Mouse (Mus musculus) heart, embryonic 12.5 days (tissue): ENCODE results near the gene Acot8. TPM values are rescaled to one million over a fixed set of nuclear protein-coding genes. Genes with fewer than 3 reads are reported as not detected.
"Not testable (repeated sequence)": the region's sequence is repeated elsewhere in the genome, so short reads cannot be mapped to it uniquely, and the experiment has no call there.

ENCODE experiments used
- ATAC-seq: fragments of 200-750 bp; cut with Nextera tagmentation; 2 replicates; pipeline ENCODE4 v1.8.0; 2017; ENCODE audit warnings: moderate TSS enrichment, moderate library complexity; ENCODE audit not compliant: insufficient number of reproducible peaks, low FRiP score
- H3K27ac ChIP-seq: fragments of 300-500 bp; sonication (generic); 2 replicates; pipeline ENCODE4 v1.5.1; 2016; ENCODE audit warnings: mild to moderate bottlenecking, moderate library complexity; ENCODE audit not compliant: poor library complexity, severe bottlenecking
- H3K27me3 ChIP-seq: fragments of 300-500 bp; sonication (generic); replicated peaks from 2 replicates; pipeline ENCODE4 v1.6.1; 2016; ENCODE audit warnings: mild to moderate bottlenecking, moderate library complexity
- H3K36me3 ChIP-seq: fragments of 300-500 bp; sonication (generic); 2 replicates; pipeline ENCODE4 v1.6.1; 2016; ENCODE audit warnings: mild to moderate bottlenecking, moderate library complexity
- H3K4me1 ChIP-seq: fragments of 300-500 bp; sonication (generic); replicated peaks from 2 replicates; pipeline ENCODE4 v1.6.1; 2016; ENCODE audit warnings: mild to moderate bottlenecking
- H3K4me2 ChIP-seq: fragments of 300-500 bp; sonication (generic); 2 replicates; pipeline ENCODE4 v1.6.1; 2016; ENCODE audit warnings: mild to moderate bottlenecking, moderate library complexity
- H3K4me3 ChIP-seq: fragments of 300-500 bp; sonication (generic); 2 replicates; pipeline ENCODE4 v1.5.1; 2016; ENCODE audit warnings: mild to moderate bottlenecking
- H3K9ac ChIP-seq: fragments of 300-500 bp; sonication (generic); 2 replicates; pipeline ENCODE4 v1.6.1; 2016; ENCODE audit warnings: mild to moderate bottlenecking, moderate library complexity
- H3K9me3 ChIP-seq: fragments of 300-500 bp; sonication (generic); replicated peaks from 2 replicates; pipeline ENCODE4 v1.6.1; 2016; ENCODE audit warnings: mild to moderate bottlenecking, moderate library complexity
- WGBS: fragments of 180-500 bp; shearing (Covaris S2); methylation state at CpG from one replicate; pipeline ENCODE4 v1.1.7; 2016; 5-methylcytosine and 5-hydroxymethylcytosine counted together
- polyA plus RNA-seq: library from polyadenylated mRNA; unstranded; fragments of >200 nt; fragmentation: Nextera tagmentation; extraction: Ambion mirVana; gene quantifications from 2 replicates; pipeline ENCODE4 v1.2.1, GENCODE M21; 2016

The Acot8 gene
- polyA plus RNA-seq, 1 experiment from 2014 or later = 14.9 TPM

- peaks cover 20% of the 10 kb centered on the region for H3K4me1 ChIP-seq
- peaks cover 18% of the 10 kb centered on the region for H3K36me3 ChIP-seq
- no peaks in the 10 kb centered on the region for H3K27me3 ChIP-seq
- no peaks in the 10 kb centered on the region for H3K9me3 ChIP-seq
- no peak overlapping the region for H3K27ac ChIP-seq
- ATAC-seq = no peak
- no peak overlapping the region for H3K4me3 ChIP-seq
- 60% methylated on average over 2 of the region's 2 CpGs for whole genome bisulfite sequencing
- H3K4me2 ChIP-seq = no peak overlapping the region
- H3K9ac ChIP-seq = no peak overlapping the region
Observed at GRCm38 (mm10) chr2:164813557-164813956, 8.9 kb upstream of the Acot8 start.

DNA sequence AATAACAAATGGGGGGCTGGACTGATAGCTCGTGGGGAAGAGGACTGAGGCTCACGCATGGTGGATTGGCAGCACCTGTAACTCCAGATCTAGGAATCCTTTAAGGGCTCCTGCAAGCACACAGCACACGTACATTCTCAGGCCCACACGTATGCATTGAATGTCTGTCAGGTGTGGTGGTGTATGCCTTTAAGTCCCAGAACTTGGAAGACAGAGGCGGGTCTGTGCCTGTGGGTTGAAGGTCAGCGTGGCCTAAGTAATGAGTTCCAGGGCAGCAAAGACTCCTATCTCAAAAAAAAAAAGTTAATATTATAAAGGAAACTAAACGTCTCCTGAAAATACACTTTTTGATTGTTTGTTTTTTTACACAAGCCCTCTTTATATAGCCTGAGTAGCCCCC, 1.9 kb upstream of the Acot8 start:
- 72% methylated on average over 7 of the region's 7 CpGs for WGBS
- no peak overlapping the region for H3K4me3 ChIP-seq
- H3K4me1 ChIP-seq = peaks cover 21% of the 10 kb centered on the region
- 0 out of 2 replicates have a peak overlapping the region, but pooled peaks have one; percentile 1 for H3K4me2 ChIP-seq
- H3K36me3 ChIP-seq = peaks cover 23% of the 10 kb centered on the region
- H3K27me3 ChIP-seq = no peaks in the 10 kb centered on the region
- ATAC-seq = no peak
- no peak overlapping the region for H3K9ac ChIP-seq
- no peak overlapping the region for H3K27ac ChIP-seq
- H3K9me3 ChIP-seq = no peaks in the 10 kb centered on the region

- WGBS = 1% methylated on average over 21 of the region's 21 CpGs
- Histone ChIP-seq H3K27ac (peak overlapping the region; percentile 82), H3K27me3 (no peaks in the 10 kb centered on the region)
Observed at GRCm38 (mm10) chr2:164805332-164805718, 643 bp upstream of the Acot8 start.

DNA sequence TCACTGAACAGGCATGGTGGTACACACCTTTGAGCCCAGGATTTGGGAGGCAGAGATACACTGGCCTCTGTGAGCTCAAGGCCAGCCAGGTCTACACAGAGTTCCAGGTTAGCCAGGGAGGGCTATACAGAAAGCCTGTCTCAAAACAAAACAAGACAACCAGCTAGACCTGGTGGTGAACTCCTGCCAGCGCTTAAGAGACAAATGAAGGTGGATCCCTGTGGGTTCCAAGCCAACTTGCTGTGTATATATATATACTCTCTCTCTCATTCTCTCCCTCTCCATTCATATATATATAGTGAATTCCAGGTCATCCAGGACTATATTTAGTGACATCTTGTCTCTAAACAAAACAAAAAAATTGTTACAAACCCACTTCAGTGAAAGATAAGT, 765 bp downstream of the Acot8 start:
- Histone ChIP-seq H3K4me1 (peaks cover 21% of the 10 kb centered on the region), H3K9ac (peak overlapping the region; percentile 88), H3K4me2 (peak overlapping the region; percentile 88), H3K36me3 (peaks cover 42% of the 10 kb centered on the region), H3K4me3 (peak overlapping the region; percentile 85), H3K27me3 (no peaks in the 10 kb centered on the region), H3K9me3 (no peaks in the 10 kb centered on the region), H3K27ac (no peak overlapping the region)
- no peak for ATAC-seq
- 57% methylated on average over 1 of the region's 1 CpGs for WGBS

More at GRCm38 (mm10) chr2:164805332-164805718, 643 bp upstream of the Acot8 start:
- H3K4me2 ChIP-seq = peak overlapping the region; percentile 89
- peaks cover 21% of the 10 kb centered on the region for H3K4me1 ChIP-seq
- ATAC-seq = peak; percentile 78
- H3K4me3 ChIP-seq = peak overlapping the region; percentile 85
- H3K9me3 ChIP-seq = no peaks in the 10 kb centered on the region
- peak overlapping the region; percentile 82 for H3K9ac ChIP-seq
- H3K36me3 ChIP-seq = peaks cover 35% of the 10 kb centered on the region

DNA sequence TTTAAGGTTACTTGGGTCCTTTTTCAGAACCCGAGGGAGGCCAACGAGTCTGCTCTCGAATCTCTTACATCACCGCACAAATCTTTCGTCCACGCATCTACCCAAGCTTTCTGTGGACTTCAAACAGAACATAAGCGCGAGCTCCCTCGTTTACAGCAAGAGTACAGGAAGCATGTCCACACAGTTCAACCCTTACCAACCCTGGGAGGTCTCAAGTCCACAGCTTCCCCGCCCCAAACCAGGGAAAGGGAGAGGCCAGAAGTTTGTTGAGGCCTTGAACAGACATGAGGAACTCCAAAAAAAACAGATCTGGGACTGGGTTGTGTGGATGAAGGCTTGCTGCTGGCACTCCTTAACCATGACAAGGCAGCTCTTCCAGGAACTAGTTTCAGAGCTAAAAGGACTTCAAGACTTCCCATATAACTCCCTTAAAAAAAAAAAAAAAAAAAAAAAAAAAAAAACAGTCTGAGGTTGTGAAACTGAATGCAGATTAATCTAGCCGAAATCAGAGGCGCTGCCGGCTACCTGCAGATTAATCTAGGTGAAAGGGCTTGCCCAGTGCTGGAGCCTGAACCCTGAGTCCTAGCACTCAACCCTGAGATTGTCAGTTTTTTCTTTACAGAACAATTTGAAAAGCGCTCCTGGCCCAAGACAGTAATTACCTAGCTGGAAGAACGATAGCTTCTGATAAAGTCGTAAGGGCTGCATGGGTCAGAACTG, 1.3 kb downstream of the Acot8 start:
- Histone ChIP-seq H3K4me1 (peaks cover 21% of the 10 kb centered on the region), H3K36me3 (peaks cover 42% of the 10 kb centered on the region), H3K9ac (peak overlapping the region; percentile 88), H3K4me3 (peak overlapping the region; percentile 85), H3K9me3 (no peaks in the 10 kb centered on the region), H3K4me2 (peak overlapping the region; percentile 88), H3K27me3 (no peaks in the 10 kb centered on the region), H3K27ac (no peak overlapping the region)
- ATAC-seq = no peak
- WGBS = 91% methylated on average over 16 of the region's 16 CpGs

DNA sequence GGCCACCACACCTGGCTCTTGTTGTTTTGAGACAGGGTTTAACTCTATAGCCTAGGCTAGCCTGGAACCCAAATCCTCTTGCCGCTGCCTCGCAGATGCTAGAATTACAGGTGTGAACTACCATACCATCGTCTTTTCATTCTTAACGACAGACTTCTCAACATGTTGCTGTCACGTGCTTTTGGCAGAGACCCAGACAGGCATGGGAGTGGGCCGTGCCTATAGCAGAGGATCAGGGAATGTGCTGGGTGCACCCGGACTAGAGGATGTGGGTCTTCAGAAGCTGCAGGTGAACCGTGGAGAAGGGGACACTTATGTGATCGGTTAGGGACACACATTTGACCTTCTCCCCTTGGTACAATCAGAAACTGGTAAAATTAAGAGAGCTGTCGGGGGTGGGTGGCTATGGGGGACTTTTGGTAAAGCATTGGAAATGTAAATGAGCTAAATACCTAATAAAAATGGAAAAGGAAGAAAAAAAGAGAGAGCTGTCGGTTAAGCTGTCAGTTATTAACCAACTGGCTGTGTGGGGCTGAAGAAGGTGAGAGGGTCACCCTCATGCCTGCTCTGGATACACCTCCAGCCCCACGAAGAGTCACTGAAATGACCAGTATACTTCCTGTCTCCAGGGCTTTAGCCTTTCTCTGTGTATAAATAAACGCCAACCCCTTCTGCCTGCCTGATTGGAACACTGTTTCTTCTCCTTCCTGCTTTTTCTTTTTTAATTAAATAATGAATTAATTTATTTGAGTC, 4.3 kb downstream of the Acot8 start:
- H3K4me2 ChIP-seq = no peak overlapping the region
- WGBS = 90% methylated on average over 13 of the region's 13 CpGs
- no peaks in the 10 kb centered on the region for H3K9me3 ChIP-seq
- H3K36me3 ChIP-seq = peaks cover 66% of the 10 kb centered on the region
- H3K9ac ChIP-seq = no peak overlapping the region
- H3K4me1 ChIP-seq = peaks cover 15% of the 10 kb centered on the region
- H3K4me3 ChIP-seq = no peak overlapping the region
- H3K27ac ChIP-seq = no peak overlapping the region
- no peaks in the 10 kb centered on the region for H3K27me3 ChIP-seq
- no peak for ATAC-seq

- Histone ChIP-seq H3K36me3 (peaks cover 75% of the 10 kb centered on the region), H3K4me1 (peaks cover 11% of the 10 kb centered on the region)
- H3K4me3 ChIP-seq, H3K4me2 ChIP-seq, H3K27me3 ChIP-seq, H3K9me3 ChIP-seq, H3K9ac ChIP-seq, H3K27ac ChIP-seq, ATAC-seq: not testable (repeated sequence)
- WGBS = 75% methylated on average over 6 of the region's 6 CpGs
Observed at GRCm38 (mm10) chr2:164798554-164798953, 6.1 kb downstream of the Acot8 start.

GRCm38 (mm10) chr2:164795868-164796267, 8.8 kb downstream of the Acot8 start:
- Histone ChIP-seq H3K36me3 (peaks cover 82% of the 10 kb centered on the region), H3K9me3 (no peaks in the 10 kb centered on the region)
- WGBS = 76% methylated on average over 4 of the region's 4 CpGs

DNA sequence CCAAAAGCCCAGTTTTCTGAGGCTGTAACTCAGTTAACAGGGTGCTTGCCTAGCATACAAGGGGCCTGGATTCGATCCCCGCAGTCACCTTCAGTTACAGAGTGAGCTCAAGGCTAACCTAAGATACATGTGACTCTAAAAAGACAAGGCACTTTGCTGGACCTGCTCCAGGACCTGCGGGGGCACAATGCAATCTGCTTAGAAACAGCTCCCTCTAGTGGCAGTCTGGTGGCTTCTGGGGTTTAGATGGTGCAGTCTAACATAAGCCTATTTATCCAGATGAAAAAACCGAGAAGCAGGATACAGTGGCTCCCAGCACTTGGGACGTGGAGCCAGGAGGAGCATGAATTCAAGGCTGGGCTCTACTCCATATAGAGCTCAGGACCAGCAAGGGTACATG, 10.4 kb downstream of the Acot8 start:
- peak; percentile 58; the same call in 1 of the 2 replicates for ATAC-seq
- Histone ChIP-seq H3K9ac (no peak overlapping the region), H3K9me3 (no peaks in the 10 kb centered on the region), H3K27ac (no peak overlapping the region), H3K36me3 (peaks cover 81% of the 10 kb centered on the region), H3K4me2 (no peak overlapping the region), H3K4me1 (peaks cover 12% of the 10 kb centered on the region), H3K4me3 (no peak overlapping the region), H3K27me3 (no peaks in the 10 kb centered on the region)
- 36% methylated on average over 5 of the region's 5 CpGs for WGBS

More at GRCm38 (mm10) chr2:164795868-164796267, 8.8 kb downstream of the Acot8 start:
- Histone ChIP-seq H3K4me1 (peaks cover 12% of the 10 kb centered on the region), H3K27me3 (no peaks in the 10 kb centered on the region), H3K4me3 (no peak overlapping the region), H3K9ac (no peak overlapping the region), H3K27ac (no peak overlapping the region), H3K4me2 (no peak overlapping the region)
- ATAC-seq = no peak

DNA sequence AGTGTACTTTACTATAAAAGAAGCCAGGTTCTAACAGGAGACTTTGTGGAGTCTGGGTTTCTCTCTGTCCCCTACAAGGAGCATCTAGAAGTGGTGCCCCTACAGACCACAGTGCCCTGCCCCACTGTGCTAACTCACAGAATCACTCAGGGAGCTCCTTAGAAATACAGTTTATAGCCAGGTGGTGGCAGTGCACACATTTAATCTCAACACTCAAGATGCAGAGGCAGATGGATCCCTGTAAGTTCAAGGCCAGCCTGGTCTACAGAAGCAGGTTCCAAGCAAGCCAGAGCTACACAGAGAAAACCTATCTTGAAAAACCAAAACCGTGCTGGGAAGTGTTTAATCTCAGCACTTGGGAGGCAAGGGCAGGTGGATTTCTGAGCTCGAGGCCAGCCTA, 10.9 kb downstream of the Acot8 start:
- ATAC-seq = no peak

GRCm38 (mm10) chr2:164793236-164793635, 11.4 kb downstream of the Acot8 start:
- Histone ChIP-seq H3K4me2 (no peak overlapping the region), H3K4me3 (no peak overlapping the region), H3K4me1 (peaks cover 21% of the 10 kb centered on the region), H3K9ac (peak overlapping the region; percentile 48), H3K27me3 (no peaks in the 10 kb centered on the region), H3K27ac (peak overlapping the region; percentile 68), H3K36me3 (peaks cover 79% of the 10 kb centered on the region), H3K9me3 (no peaks in the 10 kb centered on the region)
- ATAC-seq = 0 out of 2 replicates have a peak, but pooled peaks have one; percentile 20
- WGBS = 45% methylated on average over 3 of the region's 3 CpGs

More for the DNA sequence above, 10.9 kb downstream of the Acot8 start:
- 87% methylated on average over 2 of the region's 2 CpGs for WGBS
- no peak overlapping the region for H3K4me3 ChIP-seq
- H3K36me3 ChIP-seq = peaks cover 80% of the 10 kb centered on the region
- H3K9me3 ChIP-seq = no peaks in the 10 kb centered on the region
- H3K27me3 ChIP-seq = no peaks in the 10 kb centered on the region
- no peak overlapping the region for H3K4me2 ChIP-seq
- H3K27ac ChIP-seq = peak overlapping the region; percentile 68
- peak overlapping the region; percentile 48; the same call in 1 of the 2 replicates for H3K9ac ChIP-seq
- peaks cover 15% of the 10 kb centered on the region for H3K4me1 ChIP-seq
